Mouse (Mus musculus) heart, postnatal 10 days (tissue): Measurements from ENCODE around the gene Calcoco2. TPM values are rescaled to one million over a fixed set of nuclear protein-coding genes. Genes with fewer than 3 reads are reported as not detected.

ENCODE experiments used
- DNase-seq, 2 experiments: peaks; one replicate each; pipeline ENCODE4 v3.0.0; 2021
- intact Hi-C: fragments of 180-260 bp; cut with DNase I; formaldehyde crosslinking; loops from one replicate; pipeline ENCODE4 v1.15.1; 2025
- total RNA-seq, 2 experiments: library from RNA; stranded (reverse); gene quantifications; 2 replicates each; pipeline ENCODE4 v1.2.3; 2021

The Calcoco2 gene
- total RNA-seq, 2 experiments from 2014 or later, result not detected

- intact Hi-C loops, result no loop called here
- no peak for DNase-seq
These were observed 23.8 kb downstream of the Calcoco2 start for GRCm38 (mm10) chr11:96087981-96088380.

- DNase-seq, result peak; percentile 33 to 38
- intact Hi-C loops, result no loop called here
These were observed 29.1 kb downstream of the Calcoco2 start for GRCm38 (mm10) chr11:96082682-96083081.

GRCm38 (mm10) chr11:96080736-96081135, 31.0 kb downstream of the Calcoco2 start:
- peak; percentile 55 to 67 for DNase-seq
- intact Hi-C loops, result no loop called here

GRCm38 (mm10) chr11:96076221-96077105, 35.3 kb downstream of the Calcoco2 start:
- DNase-seq, result no peak
- intact Hi-C loops, result no loop called here

GRCm38 (mm10) chr11:96075509-96076220, 36.1 kb downstream of the Calcoco2 start, which contains the start of gene Atp5g1:
Gene Atp5g1 (minus strand): TSS chr11:96075670.
- DNase-seq, result peak; percentile 99 to 100
- intact Hi-C loops, result no loop called here

- DNase-seq, result no peak
- intact Hi-C loops, result no loop called here
These were observed 36.6 kb downstream of the Calcoco2 start for GRCm38 (mm10) chr11:96075177-96075508.

- DNase-seq, result peak; percentile 28 to 46
- intact Hi-C loops, result no loop called here
These were observed 37.2 kb downstream of the Calcoco2 start for GRCm38 (mm10) chr11:96074351-96075176.

- intact Hi-C loops, result no loop called here
- DNase-seq, result peak in 1 of 2 experiments; percentile 26
These were observed 38.3 kb downstream of the Calcoco2 start for GRCm38 (mm10) chr11:96073295-96073993.

GRCm38 (mm10) chr11:96071013-96071412, 40.8 kb downstream of the Calcoco2 start:
- DNase-seq, result no peak
- intact Hi-C loops, result no loop called here

DNA sequence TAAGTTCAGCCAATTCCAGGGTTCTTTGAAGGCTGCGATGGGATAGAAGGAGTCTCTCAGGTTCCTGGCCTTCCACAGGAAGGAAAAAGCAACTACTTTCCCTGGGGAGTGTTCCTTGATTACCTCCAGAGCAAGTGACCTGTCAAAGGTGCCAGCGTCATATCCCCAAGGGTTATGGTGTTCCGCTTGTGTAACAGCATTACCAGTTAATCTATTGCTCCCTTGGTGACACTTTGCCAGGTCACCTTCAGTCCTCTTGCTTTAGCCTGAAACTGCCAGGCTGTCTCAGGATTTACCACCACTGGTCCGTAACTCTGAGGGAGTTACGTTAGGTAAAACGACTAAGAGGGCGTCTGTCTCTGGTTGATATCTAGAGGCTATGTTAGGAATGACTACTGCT, 41.4 kb downstream of the Calcoco2 start:
- intact Hi-C loops, result no loop called here
- DNase-seq, result no peak

DNA sequence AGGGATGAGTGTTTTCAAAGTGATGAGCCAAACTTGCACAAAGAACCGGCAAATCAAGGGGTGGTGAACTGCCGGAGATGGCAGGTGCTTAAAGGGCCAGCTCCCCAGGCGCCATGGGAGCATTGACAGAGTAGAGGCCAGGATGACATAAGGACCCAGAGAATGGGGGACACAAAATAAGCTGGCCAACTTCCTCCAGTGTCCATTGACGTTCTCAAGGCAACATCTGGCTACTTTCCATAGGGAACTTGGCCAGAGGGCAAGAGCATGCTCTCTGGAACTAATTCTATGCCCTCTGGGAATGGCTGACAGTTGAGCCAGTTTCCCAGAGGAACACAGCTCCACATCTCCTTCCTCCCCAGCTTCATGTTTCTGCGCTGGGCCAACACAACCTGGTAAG, 43.5 kb downstream of the Calcoco2 start:
- intact Hi-C loops, result no loop called here
- DNase-seq, result peak; percentile 52 to 54

DNA sequence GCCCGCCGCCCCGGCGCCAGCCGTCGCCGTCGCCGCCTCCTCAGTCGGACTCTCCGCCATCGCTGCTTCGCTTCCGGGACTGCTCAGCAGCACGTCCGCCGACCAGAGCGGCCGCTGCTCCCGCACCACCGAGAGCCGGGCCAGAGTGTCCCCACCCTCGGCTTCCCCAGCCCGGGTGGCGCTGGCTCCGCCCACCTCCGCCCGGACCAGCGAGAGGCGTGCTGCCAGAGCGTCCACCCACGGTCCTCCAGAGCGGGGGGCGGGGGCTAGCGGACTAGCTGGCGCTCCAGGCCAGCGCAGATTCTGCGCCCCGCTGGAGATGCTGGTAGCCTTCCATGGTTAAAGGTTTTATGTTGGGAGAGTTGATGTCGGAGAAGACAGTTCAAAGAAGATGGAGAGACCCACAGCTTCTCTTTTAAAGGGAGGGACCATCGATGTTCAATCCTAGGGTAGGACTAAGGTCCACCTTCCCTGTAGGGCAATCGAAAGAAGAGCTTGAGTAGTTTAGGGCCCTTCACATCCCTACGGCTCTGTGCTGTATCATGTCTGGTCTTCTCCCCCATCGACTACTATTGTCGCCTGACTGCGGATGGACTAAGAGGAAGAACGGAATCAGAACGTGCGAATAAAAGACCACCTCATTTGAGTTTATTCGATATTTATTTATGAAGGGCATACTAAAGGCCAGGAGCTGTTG, 46.4 kb downstream of the Calcoco2 start, which contains the start of gene Ube2z:
Gene Ube2z, minus strand, starts transcription at position 174 of the 697 bp plus-strand sequence.
- intact Hi-C loops, result no loop called here
- DNase-seq, result peak; percentile 99

- intact Hi-C loops, result no loop called here
- peak in 1 of 2 experiments; percentile 44 for DNase-seq
These were observed 47.1 kb downstream of the Calcoco2 start for GRCm38 (mm10) chr11:96064521-96065214.

DNA sequence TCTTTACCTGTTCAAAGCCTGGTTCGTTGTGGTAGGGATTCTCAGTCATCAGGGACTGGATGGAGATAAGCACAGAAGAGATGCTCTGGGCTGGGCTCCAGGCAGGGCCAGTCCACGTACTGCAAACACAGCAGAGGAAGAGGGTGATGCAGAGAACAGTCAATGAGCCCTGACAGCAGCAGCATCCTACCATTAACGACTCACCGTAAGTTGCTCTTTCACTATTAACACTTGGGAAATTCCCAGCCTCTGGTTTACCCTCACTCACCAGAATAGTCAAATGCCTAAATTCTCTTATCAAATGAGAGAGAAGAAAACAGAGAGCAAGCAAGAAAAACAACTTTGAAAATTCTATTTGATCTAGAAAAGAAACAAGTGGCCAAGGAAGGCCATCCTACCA, 53.5 kb downstream of the Calcoco2 start:
- intact Hi-C loops, result no loop called here
- no peak for DNase-seq

GRCm38 (mm10) chr11:96050854-96051253, 60.9 kb downstream of the Calcoco2 start:
- no peak for DNase-seq
- intact Hi-C loops, result no loop called here

DNA sequence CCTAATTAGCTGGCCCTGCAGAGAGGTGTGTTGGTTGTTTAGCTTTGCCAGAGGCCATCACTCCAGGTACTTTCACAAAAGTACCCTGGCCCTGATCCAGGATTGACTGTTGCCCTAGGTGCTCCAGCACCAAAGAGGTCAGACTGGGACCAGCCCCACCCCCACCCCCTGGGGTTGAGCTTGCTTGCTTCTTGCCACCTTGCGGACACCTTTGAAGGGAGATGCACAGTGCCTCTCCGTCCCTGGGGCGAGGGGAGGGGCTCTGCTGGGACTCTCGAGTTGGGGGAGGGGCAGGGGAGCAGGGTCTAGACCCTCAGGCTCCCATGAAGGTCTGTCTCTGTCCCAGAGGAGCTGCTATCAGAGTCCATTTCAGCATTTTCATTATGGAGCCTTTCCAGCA, 61.8 kb downstream of the Calcoco2 start:
- DNase-seq, result no peak
- intact Hi-C loops, result no loop called here
